Mouse (Mus musculus) adrenal gland, adult (tissue): Measurements from ENCODE around the gene Pced1b.

ENCODE experiments used
- DNase-seq, 2 experiments: peaks; one replicate each; pipeline ENCODE4 v3.0.0; 2022 to 2023; ENCODE audit warnings: low spot score in 1 of 2; ENCODE audit not compliant: inconsistent age in 2 of 2

The Pced1b gene

DNA sequence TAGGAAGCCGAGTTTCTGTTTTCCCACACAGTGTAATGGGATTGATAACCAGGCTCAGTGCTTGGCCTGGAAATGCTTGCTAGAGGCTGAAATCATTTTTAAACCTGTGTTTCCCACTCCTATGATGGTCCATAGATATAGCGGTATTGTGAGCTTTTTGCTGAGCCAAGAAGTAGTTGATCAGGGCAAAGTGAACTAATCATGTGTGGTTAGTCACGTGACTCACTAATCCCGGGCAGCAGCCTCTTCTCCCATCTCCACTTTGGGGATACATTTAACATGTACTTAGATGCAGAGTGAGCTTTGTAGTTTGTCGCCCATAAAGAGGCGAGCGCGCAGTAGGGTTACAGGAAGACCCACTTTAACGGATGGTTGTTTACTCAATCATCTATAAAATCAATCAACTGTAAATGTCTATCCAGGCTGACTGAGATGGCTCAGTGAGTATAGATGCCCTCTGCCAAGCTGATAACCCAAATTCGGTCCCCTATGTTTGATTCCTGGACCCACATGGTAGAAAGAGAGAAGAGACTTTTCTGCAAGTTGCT, 38.8 kb downstream of the Pced1b start:
- no peak for DNase-seq

DNA sequence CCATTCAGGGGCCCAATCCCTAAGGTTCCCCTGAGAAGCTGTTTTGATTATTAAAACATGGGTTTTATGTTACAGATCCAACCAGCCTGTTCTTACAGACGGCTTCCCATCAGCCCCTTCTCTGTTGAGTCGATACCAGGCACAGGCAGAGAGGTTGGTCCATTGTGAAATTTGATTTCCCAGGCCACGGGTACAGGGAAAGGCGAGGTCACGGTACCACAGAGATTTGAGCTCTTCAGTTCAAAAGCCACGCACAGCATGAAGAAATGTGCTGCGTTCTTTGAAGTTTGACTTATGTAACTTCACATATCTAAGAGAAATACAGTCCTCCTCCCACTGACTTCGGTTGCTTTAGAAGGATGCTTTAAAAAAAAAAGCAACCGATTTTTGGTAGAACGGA, 39.8 kb downstream of the Pced1b start:
- peak; percentile 20 to 48 for DNase-seq

GRCm38 (mm10) chr15:97287436-97288143, 40.7 kb downstream of the Pced1b start:
- no peak for DNase-seq

- DNase-seq: no peak
Observed at GRCm38 (mm10) chr15:97288690-97289089, 41.8 kb downstream of the Pced1b start.

GRCm38 (mm10) chr15:97289176-97289575, 42.3 kb downstream of the Pced1b start:
- no peak for DNase-seq

- no peak for DNase-seq
Observed at GRCm38 (mm10) chr15:97290351-97290750, 43.4 kb downstream of the Pced1b start.

DNA sequence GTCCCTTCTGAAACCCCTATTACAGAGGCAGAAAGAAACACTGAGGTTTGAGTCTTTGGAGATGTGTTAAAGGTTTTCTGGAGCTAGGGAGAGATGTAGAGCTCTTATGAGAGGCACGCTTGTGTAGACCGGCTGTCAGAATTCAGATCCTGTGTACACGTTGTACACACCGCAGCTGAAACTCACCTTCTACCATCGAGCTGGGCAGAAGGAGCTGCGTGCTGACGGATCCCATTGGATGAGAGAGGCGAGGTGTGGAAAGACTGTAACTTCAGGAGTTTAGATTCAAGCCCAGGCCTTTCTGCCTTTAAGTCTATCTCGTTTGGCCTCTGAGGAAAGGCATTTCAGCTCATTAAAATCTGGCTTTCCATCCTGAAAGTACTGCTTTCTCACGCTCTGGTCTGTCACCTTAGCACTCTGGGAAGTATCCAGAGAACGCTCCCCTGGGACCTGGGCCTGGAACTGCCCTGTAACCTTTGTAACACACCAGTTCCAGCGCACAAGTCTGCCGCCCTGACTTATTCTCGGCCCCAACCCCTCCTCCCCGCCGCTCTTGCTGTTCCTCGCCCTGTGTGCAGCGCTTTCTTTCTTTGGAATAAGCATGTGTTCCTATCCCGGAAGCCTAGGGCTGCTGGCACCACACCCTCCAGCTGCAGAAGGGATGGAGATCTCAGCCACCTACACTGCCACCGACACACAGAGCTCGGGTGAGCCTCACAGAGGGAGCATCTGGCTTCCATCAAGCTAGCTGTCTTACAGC, 44.6 kb downstream of the Pced1b start:
- DNase-seq: peak; percentile 18 to 58

DNA sequence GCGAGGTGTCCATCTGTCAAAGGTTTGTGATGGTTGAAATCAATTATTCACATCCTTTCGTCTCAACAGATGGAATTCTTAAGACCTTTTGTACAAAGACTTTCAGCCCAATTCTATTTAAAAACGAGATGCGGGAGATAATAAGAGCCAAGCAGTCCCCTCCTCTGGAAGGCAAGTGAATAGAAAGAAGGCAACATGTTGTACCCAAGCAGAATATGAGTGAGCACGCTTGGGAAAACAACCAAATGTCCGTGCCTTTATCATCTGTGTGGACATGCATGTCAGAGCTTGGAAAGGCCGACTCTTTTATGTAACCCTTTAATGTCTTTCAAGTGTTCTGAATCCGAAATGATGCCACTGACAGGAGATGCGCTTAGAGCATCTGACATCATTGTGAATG, 61.0 kb downstream of the Pced1b start:
- no peak for DNase-seq

DNA sequence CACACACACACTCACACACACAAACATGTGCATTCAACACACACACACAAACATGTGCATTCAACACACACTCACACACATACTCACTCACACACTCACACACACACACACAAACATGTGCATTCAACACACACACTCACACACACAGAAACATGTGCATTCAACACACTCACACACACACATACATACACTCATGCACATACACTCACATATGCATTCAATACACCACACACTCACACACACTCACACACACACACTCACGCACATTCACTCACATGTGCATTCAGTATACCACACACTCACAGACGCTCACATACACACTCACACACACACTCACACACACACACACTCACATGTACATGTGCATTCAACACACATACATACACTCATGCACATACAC, 62.6 kb downstream of the Pced1b start:
- DNase-seq: no peak

DNA sequence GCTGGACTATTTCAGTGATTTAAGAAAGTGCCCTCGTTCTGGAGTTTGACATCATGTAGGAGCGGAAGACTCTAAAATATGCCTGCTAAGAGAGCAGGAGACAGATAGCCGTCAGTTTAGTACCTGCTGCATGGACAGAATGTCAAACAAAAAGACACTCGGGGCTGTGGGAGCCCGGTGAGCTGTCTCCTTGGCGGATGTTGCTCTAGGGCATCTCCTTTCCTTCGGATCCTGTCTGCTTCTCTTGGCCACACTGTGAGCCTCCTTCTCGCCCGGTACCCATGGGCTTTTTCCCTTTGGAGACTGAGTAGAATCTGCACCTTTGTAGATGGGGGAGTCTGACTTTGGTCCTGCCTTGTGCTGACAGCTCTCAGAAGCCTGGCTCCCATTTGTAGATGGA, 63.3 kb downstream of the Pced1b start:
- no peak for DNase-seq

- DNase-seq: no peak
Observed at GRCm38 (mm10) chr15:97311211-97311610, 64.3 kb downstream of the Pced1b start.

GRCm38 (mm10) chr15:97311937-97312336, 65.0 kb downstream of the Pced1b start:
- DNase-seq: no peak

GRCm38 (mm10) chr15:97314720-97315421, 68.0 kb downstream of the Pced1b start:
- DNase-seq: no peak

- no peak for DNase-seq
Observed at GRCm38 (mm10) chr15:97315422-97315757, 68.5 kb downstream of the Pced1b start.

DNA sequence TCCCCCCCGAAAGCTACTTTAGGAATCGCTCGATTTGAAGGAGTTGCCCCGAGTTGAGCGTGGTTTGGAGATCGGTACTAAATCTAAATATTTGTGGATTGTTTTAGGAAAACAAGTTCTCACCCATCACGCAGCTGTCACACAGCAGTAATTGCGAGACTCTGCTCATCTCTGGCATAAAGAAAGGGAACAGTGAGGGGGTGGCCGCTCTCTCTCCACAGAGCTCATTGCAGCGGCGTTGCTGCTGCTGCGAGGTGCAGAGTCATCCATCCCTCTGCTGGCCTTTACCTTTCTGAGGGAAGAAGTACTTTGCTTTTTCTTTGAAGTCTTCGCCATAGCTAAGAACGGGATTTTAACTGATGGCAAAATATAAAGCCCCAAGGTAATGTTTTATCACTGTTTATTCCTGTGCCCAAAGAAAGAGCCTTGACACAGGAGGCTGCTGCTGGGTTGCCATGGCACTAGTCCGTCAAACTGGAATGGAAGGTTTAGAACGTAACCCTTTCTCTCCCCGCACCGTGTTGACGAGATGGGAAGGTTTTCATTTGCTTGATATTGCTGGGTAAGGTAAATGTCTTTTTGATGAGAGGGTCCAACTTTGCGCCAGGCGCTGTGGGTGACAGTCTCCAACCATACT, 71.6 kb downstream of the Pced1b start:
- DNase-seq: peak; percentile 29 to 73

GRCm38 (mm10) chr15:97322821-97323220, 75.9 kb downstream of the Pced1b start:
- no peak for DNase-seq

- peak in 1 of 2 experiments; percentile 39 for DNase-seq
Observed at GRCm38 (mm10) chr15:97323466-97323865, 76.6 kb downstream of the Pced1b start.

GRCm38 (mm10) chr15:97324311-97324710, 77.4 kb downstream of the Pced1b start:
- no peak for DNase-seq

GRCm38 (mm10) chr15:97327500-97328081, 80.7 kb downstream of the Pced1b start:
- peak in 1 of 2 experiments; percentile 71 for DNase-seq

- DNase-seq: no peak
Observed at GRCm38 (mm10) chr15:97332582-97332981, 85.7 kb downstream of the Pced1b start.
